Mouse (Mus musculus): Measurements from ENCODE around the gene Olfr1513. TPM values are rescaled to one million over a fixed set of nuclear protein-coding genes. Genes with fewer than 3 reads are reported as not detected.
A peak's percentile ranks its signal among the peaks of the same experiment; 100 is the strongest.

Gene Olfr1513
- polyA plus RNA-seq, 1 experiment from 2014 or later = not detected

GRCm38 (mm10) chr14:52327910-52328812 lies 28.0 kb downstream of the Olfr1513 start, which contains the start of gene Sall2:
Gene Sall2 (minus strand): TSS chr14:52328762.
- Histone ChIP-seq H3K36me3 (ENCODE audit: control insufficient read depth, insufficient read depth, low read length) (no peaks in the 10 kb centered on the region), H3K9ac (ENCODE audit: low read length) (peak within 1 kb of the TSS; percentile 38), H3K4me1 (ENCODE audit: control insufficient read depth, insufficient read depth, low read length) (no peaks in the 10 kb centered on the region), H3K9me3 (replicated peaks; ENCODE audit: control insufficient read depth, low read length) (no peaks in the 10 kb centered on the region), H3K27me3 (ENCODE audit: control insufficient read depth, insufficient read depth, low read length) (peaks cover 25% of the 10 kb centered on the region), H3K27ac (ENCODE audit: low read length) (no peak within 1 kb of the TSS), H3K4me2 (ENCODE audit: low read depth, low read length) (peak within 1 kb of the TSS; percentile 73), H3K4me3 (replicated peaks; ENCODE audit: low read length) (peak within 1 kb of the TSS; percentile 41)
- 2% methylated on average over 26 of the region's 26 CpGs for WGBS
- peak; percentile 40; the same call in 1 of the 2 replicates for ATAC-seq (ENCODE audit: insufficient read depth, low FRiP score)

GRCm38 (mm10) chr14:52327375-52327901 lies 28.8 kb downstream of the Olfr1513 start:
- H3K27me3 ChIP-seq (ENCODE audit: control insufficient read depth, insufficient read depth, low read length) = peaks cover 23% of the 10 kb centered on the region
- H3K4me1 ChIP-seq (ENCODE audit: control insufficient read depth, insufficient read depth, low read length) = no peaks in the 10 kb centered on the region
- H3K4me3 ChIP-seq (replicated peaks; ENCODE audit: low read length) = peak overlapping the region; percentile 41
- 4% methylated on average over 14 of the region's 14 CpGs for whole genome bisulfite sequencing
- no peaks in the 10 kb centered on the region for H3K9me3 ChIP-seq (replicated peaks; ENCODE audit: control insufficient read depth, low read length)
- peak overlapping the region; percentile 73 for H3K4me2 ChIP-seq (ENCODE audit: low read depth, low read length)
- no peak overlapping the region for H3K27ac ChIP-seq (ENCODE audit: low read length)
- ATAC-seq (ENCODE audit: insufficient read depth, low FRiP score) = no peak
- no peaks in the 10 kb centered on the region for H3K36me3 ChIP-seq (ENCODE audit: control insufficient read depth, insufficient read depth, low read length)
- peak overlapping the region; percentile 38; the same call in 1 of the 2 replicates for H3K9ac ChIP-seq (ENCODE audit: low read length)

- Histone ChIP-seq H3K9ac (ENCODE audit: low read length) (no peak overlapping the region), H3K9me3 (replicated peaks; ENCODE audit: control insufficient read depth, low read length) (no peaks in the 10 kb centered on the region), H3K4me2 (ENCODE audit: low read depth, low read length) (no peak overlapping the region), H3K4me1 (ENCODE audit: control insufficient read depth, insufficient read depth, low read length) (no peaks in the 10 kb centered on the region), H3K36me3 (ENCODE audit: control insufficient read depth, insufficient read depth, low read length) (no peaks in the 10 kb centered on the region), H3K4me3 (replicated peaks; ENCODE audit: low read length) (no peak overlapping the region), H3K27me3 (ENCODE audit: control insufficient read depth, insufficient read depth, low read length) (peaks cover 19% of the 10 kb centered on the region), H3K27ac (ENCODE audit: low read length) (no peak overlapping the region)
- ATAC-seq (ENCODE audit: insufficient read depth, low FRiP score) = no peak
- 13% methylated on average over 4 of the region's 4 CpGs for WGBS
Measured at GRCm38 (mm10) chr14:52325890-52326289, 30.3 kb downstream of the Olfr1513 start.

DNA sequence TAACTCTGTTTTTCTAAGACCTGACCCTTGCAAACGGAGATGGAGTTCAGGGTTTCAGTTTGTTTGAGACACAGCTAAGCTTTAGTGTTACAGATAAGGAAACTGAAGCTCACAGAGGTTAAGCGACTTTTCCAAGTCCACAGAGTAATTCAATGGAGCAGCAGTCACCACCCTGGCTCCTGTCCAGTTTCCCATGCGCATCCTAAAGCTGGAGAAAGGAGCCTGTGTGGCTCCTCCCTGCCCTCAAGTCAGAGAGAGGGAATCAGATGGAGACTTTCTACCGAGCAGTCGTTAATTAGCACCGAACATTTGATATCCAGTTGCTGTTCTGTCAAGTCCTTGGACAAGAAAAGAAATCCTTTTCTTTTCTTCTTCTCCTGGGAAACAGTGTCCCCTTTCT lies 36.8 kb downstream of the Olfr1513 start:
- H3K9ac ChIP-seq (ENCODE audit: low read length) = no peak overlapping the region
- H3K4me3 ChIP-seq (replicated peaks; ENCODE audit: low read length) = no peak overlapping the region
- H3K36me3 ChIP-seq (ENCODE audit: control insufficient read depth, insufficient read depth, low read length) = no peaks in the 10 kb centered on the region
- no peak for ATAC-seq (ENCODE audit: insufficient read depth, low FRiP score)
- H3K4me1 ChIP-seq (ENCODE audit: control insufficient read depth, insufficient read depth, low read length) = peaks cover 11% of the 10 kb centered on the region
- H3K9me3 ChIP-seq (replicated peaks; ENCODE audit: control insufficient read depth, low read length) = no peaks in the 10 kb centered on the region
- no peaks in the 10 kb centered on the region for H3K27me3 ChIP-seq (ENCODE audit: control insufficient read depth, insufficient read depth, low read length)
- no peak overlapping the region for H3K27ac ChIP-seq (ENCODE audit: low read length)
- no peak overlapping the region for H3K4me2 ChIP-seq (ENCODE audit: low read depth, low read length)
- 55% methylated on average over 6 of the region's 6 CpGs for WGBS

GRCm38 (mm10) chr14:52316441-52317225 lies 39.6 kb downstream of the Olfr1513 start:
- H3K27ac ChIP-seq (ENCODE audit: low read length) = peak overlapping the region; percentile 87
- no peaks in the 10 kb centered on the region for H3K36me3 ChIP-seq (ENCODE audit: control insufficient read depth, insufficient read depth, low read length)
- 11% methylated on average over 16 of the region's 16 CpGs for WGBS
- peak overlapping the region; percentile 90 for H3K4me3 ChIP-seq (replicated peaks; ENCODE audit: low read length)
- peaks cover 11% of the 10 kb centered on the region for H3K4me1 ChIP-seq (ENCODE audit: control insufficient read depth, insufficient read depth, low read length)
- H3K9me3 ChIP-seq (replicated peaks; ENCODE audit: control insufficient read depth, low read length) = no peaks in the 10 kb centered on the region
- no peaks in the 10 kb centered on the region for H3K27me3 ChIP-seq (ENCODE audit: control insufficient read depth, insufficient read depth, low read length)
- peak overlapping the region; percentile 95 for H3K9ac ChIP-seq (ENCODE audit: low read length)
- peak overlapping the region; percentile 89 for H3K4me2 ChIP-seq (ENCODE audit: low read depth, low read length)
- peak; percentile 61 for ATAC-seq (ENCODE audit: insufficient read depth, low FRiP score)

- peak overlapping the region; percentile 89 for H3K4me2 ChIP-seq (ENCODE audit: low read depth, low read length)
- H3K36me3 ChIP-seq (ENCODE audit: control insufficient read depth, insufficient read depth, low read length) = no peaks in the 10 kb centered on the region
- H3K9me3 ChIP-seq (replicated peaks; ENCODE audit: control insufficient read depth, low read length) = no peaks in the 10 kb centered on the region
- no peaks in the 10 kb centered on the region for H3K27me3 ChIP-seq (ENCODE audit: control insufficient read depth, insufficient read depth, low read length)
- peak overlapping the region; percentile 87 for H3K27ac ChIP-seq (ENCODE audit: low read length)
- H3K4me3 ChIP-seq (replicated peaks; ENCODE audit: low read length) = peak overlapping the region; percentile 90
- peak overlapping the region; percentile 95 for H3K9ac ChIP-seq (ENCODE audit: low read length)
- under 1% methylated on average over 33 of the region's 41 CpGs for WGBS
- ATAC-seq (ENCODE audit: insufficient read depth, low FRiP score) = peak; percentile 78
- peaks cover 11% of the 10 kb centered on the region for H3K4me1 ChIP-seq (ENCODE audit: control insufficient read depth, insufficient read depth, low read length)
Measured at GRCm38 (mm10) chr14:52315792-52316440, 40.3 kb downstream of the Olfr1513 start.

GRCm38 (mm10) chr14:52315283-52315780 lies 40.9 kb downstream of the Olfr1513 start:
- 3% methylated on average over 17 of the region's 17 CpGs for WGBS
- H3K27me3 ChIP-seq (ENCODE audit: control insufficient read depth, insufficient read depth, low read length) = no peaks in the 10 kb centered on the region
- peaks cover 11% of the 10 kb centered on the region for H3K4me1 ChIP-seq (ENCODE audit: control insufficient read depth, insufficient read depth, low read length)
- peak overlapping the region; percentile 89 for H3K4me2 ChIP-seq (ENCODE audit: low read depth, low read length)
- no peak for ATAC-seq (ENCODE audit: insufficient read depth, low FRiP score)
- H3K27ac ChIP-seq (ENCODE audit: low read length) = peak overlapping the region; percentile 87
- peaks cover 3% of the 10 kb centered on the region; the same call in 1 of the 2 replicates for H3K36me3 ChIP-seq (ENCODE audit: control insufficient read depth, insufficient read depth, low read length)
- no peaks in the 10 kb centered on the region for H3K9me3 ChIP-seq (replicated peaks; ENCODE audit: control insufficient read depth, low read length)
- peak overlapping the region; percentile 90 for H3K4me3 ChIP-seq (replicated peaks; ENCODE audit: low read length)
- H3K9ac ChIP-seq (ENCODE audit: low read length) = peak overlapping the region; percentile 95

- Histone ChIP-seq H3K27me3 (ENCODE audit: control insufficient read depth, insufficient read depth, low read length) (no peaks in the 10 kb centered on the region), H3K4me1 (ENCODE audit: control insufficient read depth, insufficient read depth, low read length) (peaks cover 11% of the 10 kb centered on the region), H3K36me3 (ENCODE audit: control insufficient read depth, insufficient read depth, low read length) (peaks cover 3% of the 10 kb centered on the region; the same call in 1 of the 2 replicates), H3K9me3 (replicated peaks; ENCODE audit: control insufficient read depth, low read length) (no peaks in the 10 kb centered on the region), H3K9ac (ENCODE audit: low read length) (peak overlapping the region; percentile 95), H3K27ac (ENCODE audit: low read length) (no peak overlapping the region), H3K4me2 (ENCODE audit: low read depth, low read length) (peak overlapping the region; percentile 89), H3K4me3 (replicated peaks; ENCODE audit: low read length) (peak overlapping the region; percentile 90)
- no peak for ATAC-seq (ENCODE audit: insufficient read depth, low FRiP score)
- 47% methylated on average over 8 of the region's 8 CpGs for WGBS
Measured at GRCm38 (mm10) chr14:52314808-52315150, 41.4 kb downstream of the Olfr1513 start.
